Mouse (Mus musculus): ENCODE measurements at regions not wholly inside any gene's neighbourhood (a gene's known extent, or its start where the extent isn't known, plus 50 kb on each side); places are given as distances from the start of the nearest gene placed in this dataset.

- DNase-seq: no peak
Observed at GRCm38 (mm10) chr10:92219310-92219709, 502.9 kb downstream of the Nedd1 start.

GRCm38 (mm10) chr10:92170856-92171255, 551.4 kb downstream of the Nedd1 start:
- no peak for DNase-seq

GRCm38 (mm10) chr10:92166057-92166456, 556.2 kb downstream of the Nedd1 start:
- no peak for DNase-seq

- DNase-seq: no peak
Observed at GRCm38 (mm10) chr10:92164991-92165390, 557.2 kb downstream of the Nedd1 start.

GRCm38 (mm10) chr10:92164648-92164960, 557.6 kb downstream of the Nedd1 start:
- no peak for DNase-seq

- no peak for DNase-seq
Observed at GRCm38 (mm10) chr10:92163851-92164647, 558.2 kb downstream of the Nedd1 start.

- no peak for DNase-seq
Observed at GRCm38 (mm10) chr10:92163071-92163504, 559.1 kb downstream of the Nedd1 start.

GRCm38 (mm10) chr10:92162473-92163011, 559.7 kb downstream of the Nedd1 start:
- DNase-seq: peak; percentile 25

- no peak for DNase-seq
Observed at GRCm38 (mm10) chr10:92161501-92161900, 560.7 kb downstream of the Nedd1 start.

- no peak for DNase-seq
Observed at GRCm38 (mm10) chr10:92146263-92146662, 576.0 kb downstream of the Nedd1 start.

GRCm38 (mm10) chr10:92135521-92135920, 586.7 kb downstream of the Nedd1 start:
- DNase-seq: no peak

GRCm38 (mm10) chr10:92112790-92113189, 609.4 kb downstream of the Nedd1 start:
- DNase-seq: no peak

GRCm38 (mm10) chr10:92106331-92106730, 615.9 kb downstream of the Nedd1 start:
- no peak for DNase-seq

GRCm38 (mm10) chr10:92103887-92104286, 618.3 kb downstream of the Nedd1 start:
- no peak for DNase-seq

GRCm38 (mm10) chr10:92102755-92103154, 619.5 kb downstream of the Nedd1 start:
- DNase-seq: no peak

- DNase-seq: no peak
Observed at GRCm38 (mm10) chr10:92097562-92097961, 624.7 kb downstream of the Nedd1 start.

- no peak for DNase-seq
Observed at GRCm38 (mm10) chr10:92097081-92097480, 625.1 kb downstream of the Nedd1 start.

- no peak for DNase-seq
Observed at GRCm38 (mm10) chr10:92091480-92092395, 630.5 kb downstream of the Nedd1 start.

- DNase-seq: no peak
Observed at GRCm38 (mm10) chr10:92082111-92082510, 640.1 kb downstream of the Nedd1 start.

GRCm38 (mm10) chr10:92081199-92081598, 641.0 kb downstream of the Nedd1 start:
- DNase-seq: no peak

- DNase-seq: no peak
Observed at GRCm38 (mm10) chr10:92079421-92079820, 642.8 kb downstream of the Nedd1 start.

GRCm38 (mm10) chr10:92077291-92077690, 644.9 kb downstream of the Nedd1 start:
- DNase-seq: no peak

- no peak for DNase-seq
Observed at GRCm38 (mm10) chr10:92076754-92077153, 645.5 kb downstream of the Nedd1 start.

GRCm38 (mm10) chr10:92075469-92075868, 646.8 kb downstream of the Nedd1 start:
- no peak for DNase-seq

All from right cerebral cortex, postnatal 4 days (tissue).